Mouse (Mus musculus): Measurements from ENCODE around the gene Cox6b2.

Cox6b2 gene

GRCm38 (mm10) chr7:4719276-4719675 is 33.6 kb downstream of the Cox6b2 start:
- no peak for DNase-seq (ENCODE audit: low read depth, low spot score)

- DNase-seq (ENCODE audit: low read depth, low spot score), result no peak
Measured at GRCm38 (mm10) chr7:4716955-4717354, 35.9 kb downstream of the Cox6b2 start.

- DNase-seq (ENCODE audit: low read depth, low spot score), result no peak
Measured at GRCm38 (mm10) chr7:4712594-4712993, 40.3 kb downstream of the Cox6b2 start.

GRCm38 (mm10) chr7:4705098-4705497 is 47.8 kb downstream of the Cox6b2 start:
- no peak for DNase-seq (ENCODE audit: low read depth, low spot score)

- no peak for DNase-seq (ENCODE audit: low read depth, low spot score)
Measured at GRCm38 (mm10) chr7:4703195-4703594, 49.7 kb downstream of the Cox6b2 start.

- DNase-seq (ENCODE audit: low read depth, low spot score), result no peak
Measured at GRCm38 (mm10) chr7:4702334-4702733, 50.6 kb downstream of the Cox6b2 start.
